Mouse (Mus musculus): ENCODE measurements at regions not wholly inside any gene's neighbourhood (a gene's known extent, or its start where the extent isn't known, plus 50 kb on each side); places are given as distances from the start of the nearest gene placed in this dataset.
A peak's percentile ranks its signal among the peaks of the same experiment; 100 is the strongest.
"Not testable (repeated sequence)": the region's sequence is repeated elsewhere in the genome, so short reads cannot be mapped to it uniquely, and the experiment has no call there.

DNA sequence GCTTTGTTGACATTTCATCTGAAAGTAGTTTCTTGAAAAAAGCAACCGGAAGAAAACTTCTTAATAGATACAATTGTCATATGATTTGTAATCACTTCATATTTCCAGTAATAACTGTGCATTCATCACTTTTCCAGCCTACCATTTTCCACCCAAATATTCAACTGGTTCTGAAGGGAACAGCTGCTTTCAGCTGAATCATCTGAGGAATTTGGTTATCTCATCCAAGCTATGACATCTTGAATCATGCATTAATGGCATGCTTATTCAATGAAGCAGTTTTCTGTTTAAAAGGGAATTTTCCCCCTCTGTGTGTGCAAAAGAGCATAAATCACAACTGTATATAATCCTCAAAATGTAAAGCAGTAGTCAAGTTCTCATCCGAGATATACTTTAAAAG is 97.2 kb upstream of the Cdk6 start:
- peak in 1 of 3 experiments; percentile 26 for TF ChIP-seq MYOD1 (IDR thresholded peaks at IDR 0.05; ENCODE audit: control insufficient read depth in 1 of 3, insufficient read length in 2 of 3, low read depth in 2 of 3)
- H3K4me2 ChIP-seq (ENCODE audit: low read depth) = peak overlapping the region; percentile 19
- not testable (repeated sequence) for H3K36me3 ChIP-seq (ENCODE audit: control insufficient read depth, insufficient read depth); H3K27me3 ChIP-seq (ENCODE audit: control insufficient read depth, insufficient read depth, insufficient read length); H3K79me2 ChIP-seq (ENCODE audit: control insufficient read depth, insufficient read depth); H3ac ChIP-seq (ENCODE audit: control insufficient read depth, insufficient read length); H3K4me3 ChIP-seq

DNA sequence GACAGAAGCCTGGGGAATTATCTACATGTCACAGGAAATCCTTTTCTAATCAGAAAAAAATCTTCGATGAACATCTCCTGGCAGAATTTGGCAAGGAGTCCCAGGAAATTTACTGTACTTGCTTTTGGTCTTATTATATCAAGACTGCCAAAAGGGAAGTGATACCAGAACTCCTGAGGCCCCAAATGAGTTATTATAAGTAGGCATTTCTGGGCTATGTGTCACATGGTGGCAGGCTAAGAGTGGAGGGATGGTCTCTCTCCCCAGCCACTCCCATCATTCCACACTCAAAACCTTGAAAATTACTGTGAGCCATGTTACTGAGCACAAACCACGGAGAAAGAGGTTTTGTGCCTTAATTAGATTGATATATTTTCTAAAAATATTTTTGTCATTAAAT is 94.0 kb upstream of the Cdk6 start:
- peak overlapping the region; percentile 45 for H3K4me2 ChIP-seq (ENCODE audit: low read depth)
- TF ChIP-seq MYOD1 (IDR thresholded peaks at IDR 0.05; ENCODE audit: control insufficient read depth in 1 of 3, insufficient read length in 2 of 3, low read depth in 2 of 3) (no peak), USF1 (IDR thresholded peaks at IDR 0.05; ENCODE audit: low read depth) (peak; percentile 70)
- no peaks in the 10 kb centered on the region for H3K79me2 ChIP-seq (ENCODE audit: control insufficient read depth, insufficient read depth)
- H3ac ChIP-seq (ENCODE audit: control insufficient read depth, insufficient read length) = no peak overlapping the region
- H3K27me3 ChIP-seq (ENCODE audit: control insufficient read depth, insufficient read depth, insufficient read length) = no peaks in the 10 kb centered on the region
- H3K4me3 ChIP-seq = no peak overlapping the region
- no peaks in the 10 kb centered on the region for H3K36me3 ChIP-seq (ENCODE audit: control insufficient read depth, insufficient read depth)

- Histone ChIP-seq H3K79me2 (ENCODE audit: control insufficient read depth, insufficient read depth) (no peaks in the 10 kb centered on the region), H3ac (ENCODE audit: control insufficient read depth, insufficient read length) (no peak overlapping the region), H3K36me3 (ENCODE audit: control insufficient read depth, insufficient read depth) (no peaks in the 10 kb centered on the region), H3K4me2 (ENCODE audit: low read depth) (no peak overlapping the region), H3K4me3 (no peak overlapping the region), H3K27me3 (ENCODE audit: control insufficient read depth, insufficient read depth, insufficient read length) (no peaks in the 10 kb centered on the region)
- TF ChIP-seq POLR2A (IDR thresholded peaks at IDR 0.05; ENCODE audit: insufficient read length, low read depth) = no peak
- TF ChIP-seq MAX (IDR thresholded peaks at IDR 0.05; ENCODE audit: low read depth) = no peak
- no peak for TF ChIP-seq CEBPB (IDR thresholded peaks at IDR 0.05; ENCODE audit: insufficient read depth, poor library complexity, severe bottlenecking)
- no peak for TF ChIP-seq TCF12 (IDR thresholded peaks at IDR 0.05; ENCODE audit: insufficient read depth, poor library complexity, severe bottlenecking)
- TF ChIP-seq E2F4 (IDR thresholded peaks at IDR 0.05; ENCODE audit: insufficient read depth) = no peak
- no peak for TF ChIP-seq MYOG (IDR thresholded peaks at IDR 0.05; ENCODE audit: control insufficient read depth in 1 of 3, insufficient read depth in 1 of 3, insufficient read length in 2 of 3, low read depth in 2 of 3)
Observed at GRCm38 (mm10) chr5:3250273-3250672, 91.0 kb upstream of the Cdk6 start.

DNA sequence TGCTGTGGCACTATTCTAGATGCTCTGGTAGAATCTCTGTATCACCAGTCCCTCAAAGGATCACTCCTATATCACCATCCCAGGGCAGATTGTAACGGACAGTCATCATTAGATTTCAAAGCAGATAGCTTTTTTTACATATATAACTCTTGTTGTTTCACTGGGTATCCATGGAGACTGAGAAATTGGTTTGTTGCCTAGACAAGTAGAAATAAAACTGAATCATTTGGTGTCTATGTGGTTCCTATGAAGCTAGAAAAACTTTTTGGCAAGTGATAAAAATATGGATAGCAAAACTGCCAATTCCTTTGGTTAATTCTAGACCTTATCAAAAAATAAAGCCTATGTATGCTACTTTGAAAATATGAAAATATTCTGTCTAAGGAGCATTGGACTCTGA is 81.0 kb upstream of the Cdk6 start:
- no peaks in the 10 kb centered on the region for H3K36me3 ChIP-seq (ENCODE audit: control insufficient read depth, insufficient read depth)

GRCm38 (mm10) chr5:3264988-3265738 is 76.1 kb upstream of the Cdk6 start:
- H3K4me2 ChIP-seq (ENCODE audit: low read depth); H3K79me2 ChIP-seq (ENCODE audit: control insufficient read depth, insufficient read depth); H3ac ChIP-seq (ENCODE audit: control insufficient read depth, insufficient read length); H3K4me3 ChIP-seq; H3K36me3 ChIP-seq (ENCODE audit: control insufficient read depth, insufficient read depth); H3K27me3 ChIP-seq (ENCODE audit: control insufficient read depth, insufficient read depth, insufficient read length): not testable (repeated sequence)

More for the DNA sequence above, 81.0 kb upstream of the Cdk6 start:
- H3K4me3 ChIP-seq = no peak overlapping the region
- no peaks in the 10 kb centered on the region for H3K79me2 ChIP-seq (ENCODE audit: control insufficient read depth, insufficient read depth)
- TF ChIP-seq MYOD1 (IDR thresholded peaks at IDR 0.05; ENCODE audit: control insufficient read depth in 1 of 3, insufficient read length in 2 of 3, low read depth in 2 of 3) (no peak), CEBPB (IDR thresholded peaks at IDR 0.05; ENCODE audit: insufficient read depth, poor library complexity, severe bottlenecking) (no peak), MYOG (IDR thresholded peaks at IDR 0.05; ENCODE audit: control insufficient read depth in 1 of 3, insufficient read depth in 1 of 3, insufficient read length in 2 of 3, low read depth in 2 of 3) (no peak), POLR2AphosphoS2 (IDR thresholded peaks at IDR 0.05; ENCODE audit: insufficient read length, low read depth) (no peak), MAX (IDR thresholded peaks at IDR 0.05; ENCODE audit: low read depth) (no peak), TCF12 (IDR thresholded peaks at IDR 0.05; ENCODE audit: insufficient read depth, poor library complexity, severe bottlenecking) (no peak), REST (IDR thresholded peaks at IDR 0.05; ENCODE audit: insufficient read depth, insufficient read length) (no peak), SRF (IDR thresholded peaks at IDR 0.05; ENCODE audit: control insufficient read depth, insufficient read length, low read depth) (no peak), E2F4 (IDR thresholded peaks at IDR 0.05; ENCODE audit: insufficient read depth) (no peak), USF1 (IDR thresholded peaks at IDR 0.05; ENCODE audit: low read depth) (no peak), TCF3 (IDR thresholded peaks at IDR 0.05; ENCODE audit: insufficient read length, low read depth) (no peak)
- no peak overlapping the region for H3ac ChIP-seq (ENCODE audit: control insufficient read depth, insufficient read length)
- no peak overlapping the region for H3K4me2 ChIP-seq (ENCODE audit: low read depth)
- no peaks in the 10 kb centered on the region for H3K27me3 ChIP-seq (ENCODE audit: control insufficient read depth, insufficient read depth, insufficient read length)

- TF ChIP-seq TCF12 (IDR thresholded peaks at IDR 0.05; ENCODE audit: insufficient read depth, poor library complexity, severe bottlenecking) (no peak), CEBPB (IDR thresholded peaks at IDR 0.05; ENCODE audit: insufficient read depth, poor library complexity, severe bottlenecking) (no peak), TCF3 (IDR thresholded peaks at IDR 0.05; ENCODE audit: insufficient read length, low read depth) (no peak), SRF (IDR thresholded peaks at IDR 0.05; ENCODE audit: control insufficient read depth, insufficient read length, low read depth) (no peak), USF1 (IDR thresholded peaks at IDR 0.05; ENCODE audit: low read depth) (no peak), REST (IDR thresholded peaks at IDR 0.05; ENCODE audit: insufficient read depth, insufficient read length) (no peak), MAX (IDR thresholded peaks at IDR 0.05; ENCODE audit: low read depth) (no peak), E2F4 (IDR thresholded peaks at IDR 0.05; ENCODE audit: insufficient read depth) (no peak), POLR2AphosphoS2 (IDR thresholded peaks at IDR 0.05; ENCODE audit: insufficient read length, low read depth) (no peak), MYOG (IDR thresholded peaks at IDR 0.05; ENCODE audit: control insufficient read depth in 1 of 3, insufficient read depth in 1 of 3, insufficient read length in 2 of 3, low read depth in 2 of 3) (no peak), MYOD1 (IDR thresholded peaks at IDR 0.05; ENCODE audit: control insufficient read depth in 1 of 3, insufficient read length in 2 of 3, low read depth in 2 of 3) (no peak), POLR2A (IDR thresholded peaks at IDR 0.05; ENCODE audit: insufficient read length, low read depth) (no peak)
- H3K4me2 ChIP-seq (ENCODE audit: low read depth) = no peak overlapping the region
Observed at GRCm38 (mm10) chr5:3267021-3267420, 74.3 kb upstream of the Cdk6 start.

More at GRCm38 (mm10) chr5:3267021-3267420, 74.3 kb upstream of the Cdk6 start:
- no peaks in the 10 kb centered on the region for H3K79me2 ChIP-seq (ENCODE audit: control insufficient read depth, insufficient read depth)
- H3ac ChIP-seq (ENCODE audit: control insufficient read depth, insufficient read length) = no peak overlapping the region
- H3K27me3 ChIP-seq (ENCODE audit: control insufficient read depth, insufficient read depth, insufficient read length) = no peaks in the 10 kb centered on the region
- no peak overlapping the region for H3K4me3 ChIP-seq
- H3K36me3 ChIP-seq (ENCODE audit: control insufficient read depth, insufficient read depth) = no peaks in the 10 kb centered on the region
